Comparison of ENCODE assay signal across 9 mouse cellular contexts in genomic region chr8:89663859-89664258, GRCm38 (mm10).
DNase-seq lines count a peak whose midpoint lies in the region; ATAC-seq and TF ChIP-seq lines count a peak whose summit lies in the region.
"Had no signal": no experiment of that assay in that cellular context is flagged by ENCODE, and none has a peak within 500 bp of the region (broad histone marks: within the 10 kb centered on the region; RNA-seq: fewer than 3 reads in every experiment).

No protein-coding gene starts in this region.

- intact Hi-C loops in heart, postnatal 14 days (cut with DNase I), result no loop called here

- H3K4me1 ChIP-seq in intestine, embryonic 15.5 days (replicated peaks), result peaks cover 4% of the 10 kb centered on the region; the same call in 1 of the 2 replicates
- no peaks in the 10 kb centered on the region for H3K4me1 ChIP-seq in intestine, postnatal 0 days (replicated peaks; ENCODE audit: control insufficient read depth, insufficient read depth, low read length)
- peaks cover 2% of the 10 kb centered on the region; the same call in 1 of the 2 replicates for H3K4me1 ChIP-seq in lung, embryonic 16.5 days (replicated peaks; ENCODE audit: control insufficient read depth, insufficient read depth, low read length)
- no peaks in the 10 kb centered on the region for H3K4me1 ChIP-seq in forebrain, embryonic 13.5 days

- CTCF ChIA-PET in Patski (lab: Charles Lee), result no interaction called here

- no peak overlapping the region for H3K27ac ChIP-seq in intestine, embryonic 15.5 days
- no peak overlapping the region for H3K27ac ChIP-seq in intestine, postnatal 0 days (ENCODE audit: low read depth, low read length)
- no peak overlapping the region for H3K27ac ChIP-seq in lung, embryonic 16.5 days (ENCODE audit: low read length)
- H3K27ac ChIP-seq in forebrain, embryonic 13.5 days, result no peak overlapping the region

- POLR2A ChIA-PET in Patski (lab: Charles Lee), result no interaction called here

- H3K4me2 ChIP-seq in intestine, embryonic 15.5 days (replicated peaks), result no peak overlapping the region
- no peak overlapping the region for H3K4me2 ChIP-seq in intestine, postnatal 0 days (replicated peaks; ENCODE audit: low read depth)
- H3K4me2 ChIP-seq in lung, embryonic 16.5 days (ENCODE audit: low read depth, low read length), result no peak overlapping the region; the same call in 1 of the 2 replicates
- no peak overlapping the region for H3K4me2 ChIP-seq in forebrain, embryonic 13.5 days

- no peaks in the 10 kb centered on the region for H3K9me3 ChIP-seq in intestine, embryonic 15.5 days
- H3K9me3 ChIP-seq in intestine, postnatal 0 days (ENCODE audit: control insufficient read depth), result no peaks in the 10 kb centered on the region
- no peaks in the 10 kb centered on the region for H3K9me3 ChIP-seq in lung, embryonic 16.5 days (ENCODE audit: control insufficient read depth, low read length)
- H3K9me3 ChIP-seq in forebrain, embryonic 13.5 days (replicated peaks), result no peaks in the 10 kb centered on the region

- H3K27me3 ChIP-seq in intestine, embryonic 15.5 days (replicated peaks), result no peaks in the 10 kb centered on the region
- H3K27me3 ChIP-seq in intestine, postnatal 0 days (replicated peaks; ENCODE audit: control insufficient read depth, insufficient read depth, low read length), result no peaks in the 10 kb centered on the region
- peaks cover 23% of the 10 kb centered on the region for H3K27me3 ChIP-seq in Patski
- no peaks in the 10 kb centered on the region for H3K27me3 ChIP-seq in lung, embryonic 16.5 days (ENCODE audit: control insufficient read depth, insufficient read depth, low read depth, low read length)
- H3K27me3 ChIP-seq in forebrain, embryonic 13.5 days, result peaks cover 11% of the 10 kb centered on the region; the same call in 1 of the 2 replicates

- no peaks in the 10 kb centered on the region for H3K36me3 ChIP-seq in intestine, embryonic 15.5 days
- no peaks in the 10 kb centered on the region for H3K36me3 ChIP-seq in intestine, postnatal 0 days (ENCODE audit: control insufficient read depth, insufficient read depth)
- H3K36me3 ChIP-seq in lung, embryonic 16.5 days (ENCODE audit: control insufficient read depth, insufficient read depth, low read length), result no peaks in the 10 kb centered on the region
- no peaks in the 10 kb centered on the region for H3K36me3 ChIP-seq in forebrain, embryonic 13.5 days (ENCODE audit: poor library complexity, severe bottlenecking)

- no peak for TF ChIP-seq CTCF in intestine, postnatal 0 days (IDR thresholded peaks at IDR 0.05; ENCODE audit: low read depth)
- no peak for TF ChIP-seq CTCF in Patski (IDR thresholded peaks at IDR 0.05)

- in situ Hi-C loops in Patski (cut with MboI; ENCODE audit: low pct_unique_long_range_greater_than_20kb), result no loop called here

- DNase-seq in Patski (ENCODE audit: low read depth, low spot score), result peak; percentile 22
- DNase-seq in heart, postnatal 14 days, result peak; percentile 20
- no peak for DNase-seq in cerebellum, adult 9-10 months
- DNase-seq in embryo, embryonic 10.5 days (ENCODE audit: low spot score), result no peak

- no peak overlapping the region for H3K9ac ChIP-seq in intestine, embryonic 15.5 days
- H3K9ac ChIP-seq in intestine, postnatal 0 days (ENCODE audit: low read depth, low read length), result no peak overlapping the region
- H3K9ac ChIP-seq in lung, embryonic 16.5 days (ENCODE audit: low read length), result no peak overlapping the region
- H3K9ac ChIP-seq in forebrain, embryonic 13.5 days, result no peak overlapping the region

- peak; percentile 36; the same call in 1 of the 2 replicates for ATAC-seq in intestine, embryonic 15.5 days
- no peak for ATAC-seq in intestine, postnatal 0 days
- ATAC-seq in Patski, result peak; percentile 72
- peak; percentile 62 for ATAC-seq in lung, embryonic 16.5 days (ENCODE audit: low read depth)
- no peak for ATAC-seq in forebrain, embryonic 13.5 days

- no peak overlapping the region for H3K4me3 ChIP-seq in intestine, embryonic 15.5 days (replicated peaks)
- no peak overlapping the region for H3K4me3 ChIP-seq in intestine, postnatal 0 days (ENCODE audit: low read depth, low read length)
- H3K4me3 ChIP-seq in lung, embryonic 16.5 days (ENCODE audit: low read length), result no peak overlapping the region
- no peak overlapping the region for H3K4me3 ChIP-seq in forebrain, embryonic 13.5 days
- H3K4me3 ChIP-seq: erythroblast, embryonic 14.5 days had no signal

- 53% methylated on average over 10 of the region's 10 CpGs for WGBS in intestine, embryonic 15.5 days
- 54% methylated on average over 10 of the region's 10 CpGs for WGBS in intestine, postnatal 0 days
- 37% methylated on average over 10 of the region's 10 CpGs for WGBS in lung, embryonic 16.5 days
- WGBS in forebrain, embryonic 13.5 days, result 85% methylated on average over 10 of the region's 10 CpGs

Comparison
In these comparisons a context has a peak if more than half of its experiments do, and no peak if none do; other contexts are left out.
1. ATAC-seq: peak in intestine, embryonic 15.5 days (single experiment), Patski (single experiment) and lung, embryonic 16.5 days (single experiment); none in intestine, postnatal 0 days (single experiment) and forebrain, embryonic 13.5 days (single experiment).
2. DNase-seq: peak in Patski (single experiment) and heart, postnatal 14 days (2 of 2); none in cerebellum, adult 9-10 months (single experiment) and embryo, embryonic 10.5 days (single experiment).